Mouse (Mus musculus) right cerebral cortex, postnatal 10 days (tissue): ENCODE data around the gene Galnt2.

ENCODE experiments used
- DNase-seq, 2 experiments: peaks; one replicate each; pipeline ENCODE4 v3.0.0; 2021; ENCODE audit warnings: low spot score in 2 of 2

Gene Galnt2

GRCm38 (mm10) chr8:124231176-124231484 is at the start of gene Galnt2:
TSS of gene Galnt2 (plus strand) at chr8:124231391.
- peak; percentile 95 to 96 for DNase-seq

- DNase-seq = no peak
Observed at GRCm38 (mm10) chr8:124181751-124182150, 49.4 kb upstream of the Galnt2 start.

- DNase-seq = peak in 1 of 2 experiments; percentile 51
Observed at GRCm38 (mm10) chr8:124182224-124182623, 49.0 kb upstream of the Galnt2 start.

GRCm38 (mm10) chr8:124184078-124184477 is 47.1 kb upstream of the Galnt2 start:
- DNase-seq = peak in 1 of 2 experiments; percentile 46

- no peak for DNase-seq
Observed at GRCm38 (mm10) chr8:124184507-124184906, 46.7 kb upstream of the Galnt2 start.

- no peak for DNase-seq
Observed at GRCm38 (mm10) chr8:124185081-124185480, 46.1 kb upstream of the Galnt2 start.

GRCm38 (mm10) chr8:124190388-124190787 is 40.8 kb upstream of the Galnt2 start:
- DNase-seq = no peak

GRCm38 (mm10) chr8:124192242-124192641 is 38.9 kb upstream of the Galnt2 start:
- peak; percentile 61 to 70 for DNase-seq

- peak; percentile 67 to 69 for DNase-seq
Observed at GRCm38 (mm10) chr8:124192976-124193375, 38.2 kb upstream of the Galnt2 start.

- no peak for DNase-seq
Observed at GRCm38 (mm10) chr8:124193992-124194391, 37.2 kb upstream of the Galnt2 start.

GRCm38 (mm10) chr8:124196195-124196594 is 35.0 kb upstream of the Galnt2 start:
- DNase-seq = no peak

- peak; percentile 38 to 45 for DNase-seq
Observed at GRCm38 (mm10) chr8:124196797-124197196, 34.4 kb upstream of the Galnt2 start.

- no peak for DNase-seq
Observed at GRCm38 (mm10) chr8:124198230-124198629, 33.0 kb upstream of the Galnt2 start.

- DNase-seq = no peak
Observed at GRCm38 (mm10) chr8:124200400-124200799, 30.8 kb upstream of the Galnt2 start.

- no peak for DNase-seq
Observed at GRCm38 (mm10) chr8:124201706-124202105, 29.5 kb upstream of the Galnt2 start.

- no peak for DNase-seq
Observed at GRCm38 (mm10) chr8:124202895-124203294, 28.3 kb upstream of the Galnt2 start.

GRCm38 (mm10) chr8:124204001-124204601 is 27.1 kb upstream of the Galnt2 start:
- peak; percentile 41 to 61 for DNase-seq

GRCm38 (mm10) chr8:124212148-124212547 is 19.0 kb upstream of the Galnt2 start:
- DNase-seq = no peak

- no peak for DNase-seq
Observed at GRCm38 (mm10) chr8:124216951-124217350, 14.2 kb upstream of the Galnt2 start.

GRCm38 (mm10) chr8:124229883-124230282 is 1.3 kb upstream of the Galnt2 start:
- no peak for DNase-seq

GRCm38 (mm10) chr8:124230496-124231175 is 555 bp upstream of the Galnt2 start:
- no peak for DNase-seq

- DNase-seq = peak; percentile 49 to 69
Observed at GRCm38 (mm10) chr8:124231485-124232279, 491 bp downstream of the Galnt2 start.

- no peak for DNase-seq
Observed at GRCm38 (mm10) chr8:124232280-124232600, 1.0 kb downstream of the Galnt2 start.
